In genomic region chr19:10014824-10015223, GRCm38 (mm10) we compare ENCODE assay signal across 11 mouse cellular contexts. TPM values are rescaled to one million over a fixed set of nuclear protein-coding genes. Genes with fewer than 3 reads are reported as not detected.
DNase-seq lines count a peak whose midpoint lies in the region; ATAC-seq lines count a peak whose summit lies in the region.
"Had no signal": no experiment of that assay in that cellular context is flagged by ENCODE, and none has a peak within 500 bp of the region (broad histone marks: within the 10 kb centered on the region; RNA-seq: fewer than 3 reads in every experiment).

No protein-coding gene starts in this region.

- H3K27me3 ChIP-seq in heart, embryonic 14.5 days (ENCODE audit: control insufficient read depth, insufficient read depth, low read length) = no peaks in the 10 kb centered on the region

- H3K9ac ChIP-seq in heart, embryonic 14.5 days (ENCODE audit: low read length) = peak overlapping the region; percentile 23; the same call in 1 of the 2 replicates
- H3K9ac ChIP-seq: hindbrain, embryonic 13.5 days had no signal

- H3K4me3 ChIP-seq in heart, embryonic 14.5 days (ENCODE audit: control insufficient read depth in 1 of 2, insufficient read depth in 1 of 2, low read depth in 1 of 2, low read length in 2 of 2) = no peak overlapping the region
- H3K4me3 ChIP-seq: hindbrain, embryonic 13.5 days had no signal

- H3K4me2 ChIP-seq in heart, embryonic 14.5 days (ENCODE audit: low read length) = 0 out of 2 replicates have a peak overlapping the region, but pooled peaks have one; percentile 16
- H3K4me2 ChIP-seq: hindbrain, embryonic 13.5 days had no signal

- no peak for ATAC-seq in heart, embryonic 14.5 days (ENCODE audit: insufficient number of reproducible peaks, insufficient read depth, low FRiP score, low read depth)
- ATAC-seq in common myeloid progenitor, adult 5-6 weeks (replicated peaks; ENCODE audit: low read depth, poor library complexity, severe bottlenecking) = peak; percentile 43
- peak; percentile 78 for ATAC-seq in megakaryocyte progenitor cell, adult 5-6 weeks (replicated peaks; ENCODE audit: poor library complexity)
- no peak for ATAC-seq in monocyte, adult 5-6 weeks (replicated peaks; ENCODE audit: insufficient number of reproducible peaks, low FRiP score, low TSS enrichment, poor library complexity, severe bottlenecking)

- peak overlapping the region in 1 of 2 experiments; percentile 88; a peak in 3 of 4 replicates for H3K27ac ChIP-seq in heart, embryonic 14.5 days (replicated peaks in 1 of 2; ENCODE audit: control insufficient read depth in 1 of 2, insufficient read depth in 1 of 2, low read depth in 2 of 2, low read length in 2 of 2)
- H3K27ac ChIP-seq: hindbrain, embryonic 13.5 days had no signal

- no peak for DNase-seq in heart, postnatal 4 days
- DNase-seq in kidney, postnatal 10 days = peak; percentile 67
- DNase-seq in adrenal gland, postnatal 36 days = no peak
- no peak for DNase-seq in urinary bladder, adult 2 months (ENCODE audit: low spot score)
- DNase-seq: adrenal gland, postnatal 25 days had no signal

- H3K9me3 ChIP-seq in heart, embryonic 14.5 days (ENCODE audit: control insufficient read depth, low read length) = no peaks in the 10 kb centered on the region
- H3K9me3 ChIP-seq: hindbrain, embryonic 13.5 days had no signal

- H3K4me1 ChIP-seq in heart, embryonic 14.5 days (ENCODE audit: control insufficient read depth in 2 of 2, insufficient read depth in 2 of 2, low read length in 2 of 2) = peaks cover 31 to 51% of the 10 kb centered on the region in 2 experiments

- 63% methylated on average over 13 of the region's 13 CpGs for WGBS in heart, embryonic 14.5 days

- H3K36me3 ChIP-seq in heart, embryonic 14.5 days (ENCODE audit: control insufficient read depth, insufficient read depth, low read length) = no peaks in the 10 kb centered on the region
- H3K36me3 ChIP-seq: hindbrain, embryonic 13.5 days had no signal

RNA-seq across cellular contexts. Expression of gene Rab3il1, which starts 13.4 kb away (rescaled TPM):
- 27.6 and 27.7 TPM in 2 replicates for polyA plus RNA-seq in heart, embryonic 14.5 days (2014; fragmentation: Nextera tagmentation; extraction: Ambion mirVana)
- 10 to 100 TPM; 12.2 to 12.5 TPM for total RNA-seq in heart, postnatal 4 days (2021)
- 8.1 and 8.8 TPM in 2 replicates for total RNA-seq in common myeloid progenitor, adult 5-6 weeks (2017)
- total RNA-seq in megakaryocyte progenitor cell, adult 5-6 weeks (2015) = 3.0 and 4.6 TPM in 2 replicates
- total RNA-seq in megakaryocyte progenitor cell, adult 5-6 weeks (2017) = 3.4 and 3.9 TPM in 2 replicates
- total RNA-seq in monocyte, adult 5-6 weeks (2017) = 0.39 to 3.0 TPM in 2 of 3 replicates, not detected in the other
- total RNA-seq in adrenal gland, postnatal 36 days (2021) = 1 to 10 TPM; 5.6 to 6.6 TPM
- 22.0 and 23.6 TPM in 2 replicates for polyA plus RNA-seq in urinary bladder, adult 2 months (2012; rRNA removed)

RNA-seq across cellular contexts. Expression of gene Best1, which starts 13.4 kb away (rescaled TPM):
- 0.24 and 0.40 TPM in 2 replicates for polyA plus RNA-seq in heart, embryonic 14.5 days (2014; fragmentation: Nextera tagmentation; extraction: Ambion mirVana)
- total RNA-seq in heart, postnatal 4 days (2021) = not detected
- total RNA-seq in common myeloid progenitor, adult 5-6 weeks (2017) = not detected in 2 replicates
- total RNA-seq in megakaryocyte progenitor cell, adult 5-6 weeks (2015) = 0.15 and 1.1 TPM in 2 replicates
- not detected in 2 replicates for total RNA-seq in megakaryocyte progenitor cell, adult 5-6 weeks (2017)
- total RNA-seq in monocyte, adult 5-6 weeks (2017) = 0.21 TPM in 1 of 3 replicates, not detected in the others
- total RNA-seq in adrenal gland, postnatal 36 days (2021) = under 1 TPM; 0.16 to 0.36 TPM
- 3.8 and 4.2 TPM in 2 replicates for polyA plus RNA-seq in urinary bladder, adult 2 months (2012; rRNA removed)
- total RNA-seq: liver, adult 2 months had no signal

RNA-seq across cellular contexts. Expression of gene Fads3, which starts 26.5 kb away (rescaled TPM):
- 25.3 and 32.5 TPM in 2 replicates for polyA plus RNA-seq in heart, embryonic 14.5 days (2014; fragmentation: Nextera tagmentation; extraction: Ambion mirVana)
- total RNA-seq in heart, postnatal 4 days (2021) = 10 to 100 TPM; 55.6 to 55.7 TPM
- 4.4 and 11.1 TPM in 2 replicates for total RNA-seq in common myeloid progenitor, adult 5-6 weeks (2017)
- 1.4 and 2.1 TPM in 2 replicates for total RNA-seq in megakaryocyte progenitor cell, adult 5-6 weeks (2015)
- total RNA-seq in megakaryocyte progenitor cell, adult 5-6 weeks (2017) = 2.1 and 2.8 TPM in 2 replicates
- 1.1 TPM in 1 of 3 replicates, not detected in the others for total RNA-seq in monocyte, adult 5-6 weeks (2017)
- 10 to 100 TPM in 1 of 2 experiments, 1 to 10 TPM in 1; 9.4 to 23.4 TPM for total RNA-seq in adrenal gland, postnatal 36 days (2021)
- polyA plus RNA-seq in urinary bladder, adult 2 months (2012; rRNA removed) = 38.6 and 41.9 TPM in 2 replicates

RNA-seq across cellular contexts. Expression of gene Fth1, which starts 34.4 kb away (rescaled TPM):
- 1,816 and 1,859 TPM in 2 replicates for polyA plus RNA-seq in heart, embryonic 14.5 days (2014; fragmentation: Nextera tagmentation; extraction: Ambion mirVana)
- total RNA-seq in heart, postnatal 4 days (2021) = 1,000 to 10,000 TPM; 1,376 to 1,487 TPM
- total RNA-seq in common myeloid progenitor, adult 5-6 weeks (2017) = 695 and 890 TPM in 2 replicates
- 1,115 and 1,144 TPM in 2 replicates for total RNA-seq in megakaryocyte progenitor cell, adult 5-6 weeks (2015)
- 325 and 354 TPM in 2 replicates for total RNA-seq in megakaryocyte progenitor cell, adult 5-6 weeks (2017)
- 676 to 886 TPM (median 682 TPM) in 3 replicates for total RNA-seq in monocyte, adult 5-6 weeks (2017)
- 1,000 to 10,000 TPM; 2,852 to 3,273 TPM for total RNA-seq in adrenal gland, postnatal 36 days (2021)
- 2,402 and 3,491 TPM in 2 replicates for polyA plus RNA-seq in urinary bladder, adult 2 months (2012; rRNA removed)

Comparison
In these comparisons a context has a peak if more than half of its experiments do, and no peak if none do; other contexts are left out.
1. ATAC-seq: peak in common myeloid progenitor, adult 5-6 weeks (single experiment) and megakaryocyte progenitor cell, adult 5-6 weeks (single experiment); none in heart, embryonic 14.5 days (single experiment) and monocyte, adult 5-6 weeks (single experiment).